Mouse (Mus musculus): ENCODE results near the gene Dhdh.

Dhdh gene

DNA sequence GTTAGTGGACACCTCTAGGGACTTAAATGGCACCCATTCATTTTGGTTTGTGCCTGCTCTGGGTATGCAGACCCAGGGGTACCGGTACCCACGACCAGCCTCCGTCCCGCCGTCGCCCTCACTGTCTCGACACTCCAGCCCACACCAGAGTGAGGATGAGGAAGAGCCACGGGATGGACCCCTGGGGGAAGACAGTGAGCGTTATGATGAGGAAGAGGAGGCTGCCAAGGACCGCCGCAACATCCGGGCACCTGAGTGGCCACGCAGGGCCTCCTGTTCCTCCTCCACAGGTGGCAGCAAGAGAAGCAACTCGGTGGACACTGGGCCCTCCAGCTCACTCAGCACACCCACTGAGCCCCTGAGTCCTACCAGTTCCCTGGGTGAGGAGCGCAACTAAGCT, 33.6 kb downstream of the Dhdh start:
- no peak for DNase-seq (ENCODE audit: low read depth, low spot score)

DNA sequence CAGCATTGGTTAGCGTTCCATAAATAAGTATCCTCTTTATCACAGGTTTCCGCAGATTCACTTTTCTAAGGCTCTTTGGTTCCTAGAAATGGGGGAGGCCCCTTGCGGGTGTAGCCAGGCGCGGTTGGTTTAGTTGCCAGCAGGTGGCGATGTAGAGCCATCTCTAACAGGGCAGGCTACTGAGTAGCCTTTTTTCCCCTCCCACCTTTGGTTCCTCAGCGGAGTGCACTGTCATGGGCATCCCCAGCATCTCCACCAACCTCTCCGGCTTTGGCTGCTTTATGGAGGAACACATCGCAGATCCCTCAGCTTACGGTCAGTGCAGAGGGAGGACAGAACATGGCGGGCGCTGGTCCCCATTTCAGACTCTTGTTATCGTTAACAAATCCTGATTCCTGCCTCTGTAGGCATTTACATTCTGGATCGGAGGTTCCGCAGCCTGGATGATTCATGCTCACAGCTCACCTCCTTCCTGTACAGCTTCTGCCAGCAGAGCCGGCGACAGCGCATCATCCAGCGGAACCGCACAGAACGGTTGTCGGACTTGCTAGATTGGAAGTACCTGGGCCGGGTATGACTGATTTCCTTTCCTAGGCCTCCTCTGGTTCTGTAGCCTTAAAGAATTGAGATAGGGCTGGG, 37.1 kb downstream of the Dhdh start:
- DNase-seq (ENCODE audit: low read depth, low spot score): peak; percentile 83

DNA sequence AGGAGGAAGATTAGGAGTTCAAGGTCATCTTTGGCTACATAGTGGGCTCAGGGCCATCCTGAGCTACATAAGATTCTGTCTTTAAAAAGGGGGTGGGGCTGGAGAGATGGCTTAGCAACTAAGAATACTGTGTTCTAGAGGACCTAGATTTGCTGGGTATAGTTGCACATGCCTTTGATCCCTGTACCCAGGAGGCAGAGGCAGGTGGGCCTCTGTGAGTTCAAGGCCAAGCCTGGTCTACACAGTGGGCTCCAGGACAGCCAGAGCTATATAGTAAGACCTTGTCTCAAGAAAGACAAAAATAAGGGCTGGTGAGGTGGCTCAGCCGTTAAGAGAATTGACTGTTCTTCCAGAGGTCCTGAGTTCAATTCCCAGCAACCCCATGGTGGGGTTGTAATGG, 38.6 kb downstream of the Dhdh start:
- no peak for DNase-seq (ENCODE audit: low read depth, low spot score)

DNA sequence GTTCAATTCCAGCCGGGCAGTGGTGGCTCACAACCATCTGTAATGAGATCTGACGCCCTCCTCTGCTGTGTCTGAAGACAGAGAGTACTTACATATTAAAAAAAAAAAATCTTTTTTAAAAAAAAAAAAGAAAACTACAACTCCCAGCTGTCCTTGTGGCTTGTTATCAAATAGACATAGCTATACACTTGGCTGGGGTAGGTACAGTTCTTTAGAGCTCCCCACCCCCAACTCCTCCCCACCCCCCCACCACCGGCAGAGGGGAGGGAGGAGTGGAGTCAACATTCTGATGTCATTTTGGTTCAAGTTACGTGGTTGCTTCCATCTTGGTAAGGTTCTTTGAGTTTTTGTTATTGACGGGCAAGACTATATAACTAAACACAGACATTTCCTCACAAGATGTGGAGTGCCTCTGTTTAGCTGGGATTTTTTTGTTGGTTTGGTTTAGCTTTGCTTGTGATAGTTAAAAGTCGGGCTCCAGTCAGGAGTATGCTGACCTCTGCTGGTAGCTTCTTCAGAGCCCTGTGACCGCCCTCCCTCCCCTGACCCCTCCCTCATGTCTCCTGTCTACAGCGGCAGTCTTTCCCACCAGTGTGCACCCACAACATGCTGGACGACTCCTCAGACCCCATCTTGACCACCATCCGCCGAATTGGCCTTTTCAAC, 41.1 kb downstream of the Dhdh start:
- peak; percentile 66 for DNase-seq (ENCODE audit: low read depth, low spot score)

DNA sequence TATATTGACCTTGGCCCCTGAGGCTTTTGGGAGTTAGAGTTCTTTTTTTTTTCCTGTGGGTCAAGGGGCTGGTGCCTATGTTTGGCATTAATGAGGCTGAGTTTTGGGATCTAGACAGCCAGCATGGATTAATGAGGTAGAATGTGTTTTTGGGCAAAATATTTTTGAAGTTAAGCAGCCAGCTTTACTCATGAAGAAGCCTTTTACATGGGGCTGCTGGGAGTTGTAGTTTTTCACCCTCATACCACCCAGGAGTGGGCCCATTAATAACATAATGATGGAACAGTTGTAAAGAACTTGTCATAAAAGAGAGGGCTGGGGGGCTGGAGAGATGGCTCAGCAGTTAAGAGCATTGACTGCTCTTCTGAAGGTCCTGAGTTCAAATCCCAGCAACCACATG, 42.0 kb downstream of the Dhdh start:
- DNase-seq (ENCODE audit: low read depth, low spot score): no peak

DNA sequence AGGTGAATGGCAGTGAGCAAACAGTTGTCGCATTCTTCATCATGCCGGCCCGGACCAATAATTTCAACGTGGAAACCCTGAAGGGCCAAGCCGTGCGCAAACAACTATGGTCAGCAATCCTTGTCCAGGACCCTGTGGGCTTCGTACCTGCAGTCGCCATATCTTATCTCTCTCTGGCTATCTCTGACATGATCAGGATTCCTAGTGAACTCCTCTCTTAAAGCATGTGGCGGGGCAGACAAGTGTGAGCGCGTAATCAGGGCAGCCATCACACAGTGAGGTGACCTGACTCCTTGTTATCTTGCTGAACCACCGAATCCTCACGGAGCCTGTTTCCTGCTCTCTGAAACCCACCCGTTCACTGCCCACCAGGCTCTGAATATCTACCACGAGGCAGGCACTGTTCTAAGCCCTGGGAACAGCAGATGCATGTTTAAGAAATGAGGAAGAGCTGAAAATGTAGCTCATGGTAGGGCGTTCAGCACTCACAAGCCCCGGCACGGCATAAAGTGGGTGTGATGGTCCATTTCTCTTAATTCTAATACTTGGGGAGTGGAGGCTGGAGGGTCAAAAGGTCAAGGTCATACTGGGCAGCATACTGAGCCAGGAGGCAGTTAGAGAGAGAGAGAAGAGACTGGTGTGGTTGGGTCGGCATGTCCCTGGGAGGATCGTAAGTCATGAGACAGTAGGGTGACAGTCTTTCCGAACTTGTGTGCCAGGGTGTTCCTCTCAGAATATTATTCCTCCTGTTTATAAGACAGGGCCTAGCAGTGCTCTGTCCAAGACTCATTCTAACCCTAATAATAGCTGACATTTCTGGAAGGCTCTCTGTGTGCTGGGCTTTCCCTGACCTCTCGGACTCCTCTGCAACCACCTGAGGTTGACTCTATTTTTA, 44.8 kb downstream of the Dhdh start:
- DNase-seq (ENCODE audit: low read depth, low spot score): no peak

DNA sequence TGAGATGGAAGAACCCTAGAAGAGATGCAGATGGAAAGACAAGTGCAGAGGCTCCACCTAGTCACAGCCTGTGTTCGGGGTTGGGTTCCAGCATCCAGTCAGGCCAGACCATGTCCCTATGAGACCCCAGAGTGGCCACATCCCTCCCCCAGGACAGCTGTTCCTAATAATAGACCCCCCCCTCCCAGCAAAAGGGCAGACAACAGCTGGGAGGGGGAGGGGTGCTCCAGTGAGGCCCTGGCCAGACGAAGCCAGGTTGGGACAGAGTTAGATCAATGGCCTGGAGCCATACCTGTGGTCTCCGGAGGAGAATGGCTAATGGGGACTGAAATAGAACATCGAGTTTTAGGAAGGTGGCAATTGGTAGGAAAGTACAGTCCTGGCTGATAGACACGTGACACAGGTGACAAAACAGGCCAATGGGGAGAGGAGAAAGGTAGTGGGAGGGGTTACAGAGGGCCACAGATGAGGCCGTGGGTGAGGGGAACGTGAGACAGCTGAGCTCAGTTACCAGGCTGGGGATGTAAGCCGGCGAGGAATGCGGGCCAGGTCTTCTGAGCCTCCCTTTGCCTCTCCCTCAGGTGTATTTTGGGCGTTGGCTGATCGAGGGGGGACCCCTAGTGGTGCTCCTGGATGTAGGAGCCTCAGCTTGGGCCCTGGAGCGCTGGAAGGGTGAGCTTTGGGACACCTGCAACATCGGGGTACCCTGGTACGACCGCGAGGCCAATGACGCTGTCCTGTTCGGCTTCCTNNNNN, 50.9 kb downstream of the Dhdh start, which contains the start of gene Ruvbl2:
Gene Ruvbl2 (minus strand): TSS at position 576 of the 756 bp plus-strand sequence.
- no peak for DNase-seq (ENCODE audit: low read depth, low spot score)

DNA sequence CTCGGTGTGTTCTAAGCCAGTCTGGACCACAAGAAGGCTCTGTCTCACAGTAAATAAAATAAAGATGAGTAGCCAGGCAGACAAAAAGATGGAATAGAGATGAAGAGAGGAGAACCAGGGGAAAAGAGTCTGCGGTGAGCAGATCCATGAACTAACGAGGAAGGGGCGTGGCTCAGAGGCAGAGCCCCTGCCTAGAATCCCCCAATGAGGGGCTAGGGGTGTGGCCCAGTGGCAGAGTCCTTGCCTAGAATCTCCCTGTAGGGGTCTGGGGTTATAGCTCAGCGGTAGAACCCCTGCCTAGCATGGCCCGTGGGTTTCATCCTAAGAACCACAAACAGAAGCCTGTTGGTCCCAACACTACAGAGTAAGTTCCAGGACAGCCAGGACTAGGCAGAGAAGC, 51.6 kb downstream of the Dhdh start:
- DNase-seq (ENCODE audit: low read depth, low spot score): no peak

DNA sequence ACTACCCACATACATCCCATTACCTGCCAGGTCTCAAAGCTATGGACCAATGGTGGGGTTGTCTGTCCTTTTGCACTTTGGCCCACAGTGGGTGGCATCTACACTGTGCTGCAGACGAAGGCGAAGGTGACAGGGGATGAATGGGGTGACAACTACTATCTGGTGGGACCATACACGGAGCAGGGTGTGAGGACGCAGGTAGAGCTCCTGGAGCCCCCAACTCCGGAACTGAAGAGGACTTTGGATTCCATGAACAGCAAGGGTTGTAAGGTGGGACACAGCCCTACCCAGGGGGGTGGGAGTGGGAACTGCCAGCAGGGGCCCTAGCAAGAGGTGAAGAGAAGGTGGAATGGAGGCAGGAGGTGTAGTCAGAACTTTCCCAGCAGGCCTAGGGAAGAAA, 52.2 kb downstream of the Dhdh start:
- no peak for DNase-seq (ENCODE audit: low read depth, low spot score)

DNA sequence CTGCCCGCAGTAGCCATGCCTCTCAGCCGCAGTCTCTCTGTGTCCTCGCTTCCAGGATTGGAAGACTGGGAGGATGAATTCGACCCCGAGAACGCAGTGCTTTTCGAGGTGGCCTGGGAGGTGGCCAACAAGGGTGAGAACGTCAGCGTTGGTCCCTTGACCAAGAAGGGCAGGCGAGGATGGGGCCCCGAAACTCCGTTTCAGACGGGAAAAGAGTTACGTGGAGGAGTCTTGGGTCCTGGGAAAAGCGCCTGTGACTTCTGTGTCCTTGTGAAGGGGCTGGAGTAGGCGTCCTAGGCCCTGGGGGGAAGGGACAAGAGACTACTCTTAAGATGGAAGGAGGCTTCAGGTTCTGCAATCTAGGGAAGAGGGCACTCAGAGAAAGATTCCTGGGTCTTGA, 53.6 kb downstream of the Dhdh start:
- no peak for DNase-seq (ENCODE audit: low read depth, low spot score)

DNA sequence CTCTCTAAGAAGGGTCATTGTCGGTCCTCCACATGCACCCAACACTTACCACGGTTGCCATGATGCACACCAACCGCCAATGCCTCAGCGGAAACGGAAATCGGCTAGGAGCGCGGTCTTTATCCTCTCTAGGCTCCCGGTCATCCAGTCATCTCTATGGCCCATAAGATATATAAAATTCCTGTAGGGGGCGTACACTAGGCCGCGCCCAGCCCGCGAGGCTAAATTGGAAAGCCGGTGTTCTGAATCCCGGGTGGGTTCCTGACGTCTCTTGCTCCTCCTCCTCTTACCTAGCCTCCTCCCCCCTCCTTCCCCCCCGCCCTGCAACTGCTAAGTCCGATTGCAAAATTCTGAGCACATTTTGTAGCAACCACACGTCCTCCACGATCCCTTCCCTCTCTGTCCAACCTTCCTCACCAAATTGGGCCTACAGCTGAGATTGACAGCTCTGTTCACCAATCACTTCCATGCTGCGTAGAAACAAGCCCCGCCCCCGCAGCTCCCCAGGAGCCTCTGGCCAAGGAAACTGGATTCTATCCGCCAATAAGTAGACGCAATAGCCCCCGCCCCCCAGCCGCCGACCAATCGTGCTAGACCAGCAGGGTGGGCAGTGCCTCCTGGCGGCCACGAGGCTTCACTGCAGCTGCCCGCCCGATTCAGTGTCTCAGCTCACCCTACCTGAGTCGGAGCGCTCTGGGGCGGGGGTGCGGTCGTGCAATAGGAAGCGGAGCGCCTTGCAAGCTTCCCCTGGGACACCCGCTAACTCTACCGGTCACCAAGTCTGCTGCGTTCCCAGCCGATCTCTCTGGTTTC, 54.2 kb downstream of the Dhdh start, which contains the start of gene Gys1:
Gene Gys1 (plus strand): TSS at position 642 of the 813 bp plus-strand sequence.
- DNase-seq (ENCODE audit: low read depth, low spot score): peak; percentile 100

DNA sequence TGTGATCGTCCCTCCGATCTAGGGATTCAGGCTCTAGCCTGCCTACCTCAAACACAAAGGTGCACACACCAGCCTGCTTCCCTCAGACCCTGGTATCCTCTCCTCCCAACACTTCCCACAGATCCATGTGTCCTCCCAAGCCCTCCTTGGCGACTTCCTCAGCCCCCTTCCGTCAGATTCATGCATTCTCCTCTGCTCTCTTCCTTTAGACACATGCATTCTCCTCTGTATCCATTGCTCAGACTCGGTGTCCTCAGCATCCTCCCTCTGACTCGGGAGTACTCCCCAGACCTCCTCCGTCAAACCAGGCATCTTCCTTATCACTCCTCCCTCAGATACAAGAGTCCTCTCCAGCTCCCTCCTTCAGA, 54.8 kb downstream of the Dhdh start:
- no peak for DNase-seq (ENCODE audit: low read depth, low spot score)

DNA sequence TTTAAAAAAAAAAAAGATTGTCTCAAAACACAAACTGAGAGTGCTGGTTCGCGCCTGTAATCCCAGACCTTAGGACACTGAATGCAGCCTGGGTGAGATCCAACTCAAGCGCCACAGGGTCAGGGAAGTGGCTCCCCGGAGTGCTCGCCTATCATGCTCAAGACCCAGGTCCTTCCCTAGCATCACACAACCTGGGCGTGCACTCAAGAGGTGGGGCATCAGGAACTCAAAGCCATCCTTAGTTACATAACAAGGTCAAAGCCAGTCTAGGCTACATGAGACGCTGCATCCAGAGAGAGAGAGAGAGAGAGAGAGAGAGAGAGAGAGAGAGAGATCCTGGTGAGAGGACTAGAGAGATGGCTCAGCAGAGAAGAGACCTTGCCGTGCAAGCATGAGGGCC, 62.0 kb downstream of the Dhdh start:
- no peak for DNase-seq (ENCODE audit: low read depth, low spot score)

DNA sequence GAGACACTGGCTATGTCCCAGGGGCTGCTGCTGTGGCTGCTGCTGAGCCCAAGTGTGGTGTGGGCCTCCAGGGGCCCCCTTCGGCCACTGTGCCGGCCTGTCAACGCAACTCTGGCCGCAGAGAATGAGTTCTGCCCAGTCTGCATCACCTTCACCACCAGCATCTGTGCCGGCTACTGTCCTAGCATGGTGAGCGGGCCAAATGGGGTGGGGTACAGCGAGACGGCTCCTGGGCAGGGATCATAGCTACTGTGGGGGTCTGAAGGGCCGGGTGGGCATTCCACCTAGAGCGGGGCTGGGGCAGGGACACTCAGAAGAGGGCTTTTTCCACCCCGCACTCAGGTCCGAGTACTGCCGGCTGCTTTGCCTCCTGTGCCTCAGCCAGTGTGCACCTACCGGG, 67.4 kb downstream of the Dhdh start:
- no peak for DNase-seq (ENCODE audit: low read depth, low spot score)

Measured in CD4-positive helper T cell, adult 2 months (primary cell).